Mouse (Mus musculus) MEL (cell line): ENCODE results near the gene Yap1.

ENCODE experiments used
- CTCF ChIP-seq, 3 experiments: IDR thresholded peaks in 2 of 3; conservative IDR thresholded peaks in 1 of 3; 2 replicates each; pipeline ENCODE4 v1.5.1; 2011 to 2012; ENCODE audit warnings: low read length in 3 of 3, low read depth in 2 of 3, mild to moderate bottlenecking in 2 of 3, improper control_type of control experiment in 1 of 3, inconsistent platforms in 1 of 3, mixed read lengths in 1 of 3, moderate library complexity in 1 of 3; ENCODE audit not compliant: control insufficient read depth in 1 of 3, insufficient read depth in 1 of 3, poor library complexity in 1 of 3, severe bottlenecking in 1 of 3
- EP300 ChIP-seq, 2 experiments: IDR thresholded peaks; 2 replicates each; pipeline ENCODE4 v1.6.1; 2011; ENCODE audit warnings: improper control_type of control experiment in 2 of 2, low read length in 2 of 2, low read depth in 1 of 2, mild to moderate bottlenecking in 1 of 2
- ETS1 ChIP-seq: IDR thresholded peaks from 2 replicates; pipeline ENCODE4 v1.6.1; 2012; ENCODE audit warnings: low read depth, mild to moderate bottlenecking, inconsistent platforms, low read length, improper control_type of control experiment, moderate library complexity
- GATA1 ChIP-seq: IDR thresholded peaks from 2 replicates; pipeline ENCODE4 v1.6.1; 2011; ENCODE audit warnings: low read depth, low read length, improper control_type of control experiment
- HCFC1 ChIP-seq: IDR thresholded peaks from 2 replicates; pipeline ENCODE4 v1.6.1; 2012; ENCODE audit warnings: low read depth, mild to moderate bottlenecking, inconsistent platforms, low read length, improper control_type of control experiment, moderate library complexity
- MAFK ChIP-seq: IDR thresholded peaks from 2 replicates; pipeline ENCODE4 v1.6.1; 2011; ENCODE audit warnings: low read depth, mild to moderate bottlenecking, low read length, improper control_type of control experiment, borderline replicate concordance
- NELFE ChIP-seq: IDR thresholded peaks from 2 replicates; pipeline ENCODE4 v1.6.1; 2011; ENCODE audit warnings: low read depth, low read length, improper control_type of control experiment
- POLR2A ChIP-seq, 2 experiments: IDR thresholded peaks; 2 replicates each; pipeline ENCODE4 v1.6.1; 2011 to 2012; ENCODE audit warnings: low read length in 2 of 2, mild to moderate bottlenecking in 2 of 2, control low read depth in 1 of 2, improper control_type of control experiment in 1 of 2, low read depth in 1 of 2, moderate library complexity in 1 of 2; ENCODE audit not compliant: control insufficient read depth in 1 of 2, insufficient read depth in 1 of 2, poor library complexity in 1 of 2
- ZC3H11A ChIP-seq: IDR thresholded peaks from 2 replicates; pipeline ENCODE4 v1.6.1; 2012; ENCODE audit warnings: low read depth, mild to moderate bottlenecking, inconsistent platforms, low read length, improper control_type of control experiment
- ZKSCAN1 ChIP-seq: IDR thresholded peaks from 2 replicates; pipeline ENCODE4 v1.6.1; 2012; ENCODE audit warnings: low read depth, mild to moderate bottlenecking, inconsistent platforms, low read length, improper control_type of control experiment, moderate library complexity
- ZNF384 ChIP-seq: IDR thresholded peaks from 2 replicates; pipeline ENCODE4 v1.6.1; 2012; ENCODE audit warnings: low read depth, mild to moderate bottlenecking, inconsistent platforms, low read length, improper control_type of control experiment

DNA sequence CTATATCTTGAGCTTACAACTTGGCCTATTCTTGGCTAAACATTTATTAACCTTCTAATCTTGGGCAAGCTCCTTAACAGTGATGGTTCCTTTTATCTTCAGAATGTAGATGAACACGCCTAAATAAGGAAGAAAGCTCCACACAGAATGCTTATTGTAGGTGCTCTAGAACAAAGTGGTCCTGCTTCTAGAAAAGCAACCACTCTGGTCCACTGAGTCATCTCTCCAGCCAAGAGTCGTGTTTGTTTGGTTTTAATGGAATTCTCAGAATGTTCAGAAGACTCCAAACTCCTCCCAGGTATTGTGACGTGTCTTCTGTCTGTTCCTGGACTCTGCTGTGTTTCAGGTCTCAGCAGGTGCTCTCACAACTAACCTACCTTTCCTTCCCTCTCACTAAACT lies 38.8 kb downstream of the Yap1 start:
- no peak for TF ChIP-seq CTCF (IDR thresholded peaks at IDR 0.05 in 2 of 3, conservative IDR thresholded peaks at IDR 0.05 in 1 of 3; ENCODE audit: control insufficient read depth in 1 of 3, insufficient read depth in 1 of 3, low read depth in 2 of 3, low read length in 3 of 3, poor library complexity in 1 of 3, severe bottlenecking in 1 of 3)
- TF ChIP-seq POLR2A (IDR thresholded peaks at IDR 0.05; ENCODE audit: control insufficient read depth in 1 of 2, insufficient read depth in 1 of 2, low read depth in 1 of 2, low read length in 2 of 2, poor library complexity in 1 of 2) = no peak
- no peak for TF ChIP-seq GATA1
- no peak for TF ChIP-seq ZC3H11A
- no peak for TF ChIP-seq EP300 (IDR thresholded peaks at IDR 0.05; ENCODE audit: low read depth in 1 of 2, low read length in 2 of 2)
- TF ChIP-seq ETS1 = no peak
- no peak for TF ChIP-seq ZNF384
- TF ChIP-seq ZKSCAN1 = no peak
- no peak for TF ChIP-seq NELFE
- no peak for TF ChIP-seq MAFK
- TF ChIP-seq HCFC1 = no peak
